Mouse (Mus musculus) midbrain, postnatal 0 days (tissue): ENCODE measurements at regions not wholly inside any gene's neighbourhood (a gene's known extent, or its start where the extent isn't known, plus 50 kb on each side); places are given as distances from the start of the nearest gene placed in this dataset.
A peak's percentile ranks its signal among the peaks of the same experiment; 100 is the strongest.

Source experiments
- ATAC-seq: fragments of 200-750 bp; cut with Nextera tagmentation; 2 replicates; pipeline ENCODE4 v1.8.0; 2017; ENCODE audit warnings: moderate number of reproducible peaks, mild to moderate bottlenecking, moderate TSS enrichment, moderate library complexity; ENCODE audit not compliant: low FRiP score
- DNase-seq: peaks from one replicate; pipeline ENCODE4 v3.0.0-alpha.2; 2015; ENCODE audit warnings: low spot score
- H3K27ac ChIP-seq: fragments of 300-500 bp; sonication (generic); 2 replicates; pipeline ENCODE4 v1.5.1; 2014; ENCODE audit warnings: low read depth, mild to moderate bottlenecking, low read length, mixed read lengths
- H3K27me3 ChIP-seq: fragments of 300-500 bp; sonication (generic); 2 replicates; pipeline ENCODE4 v1.6.1; 2014; ENCODE audit warnings: low read length, control low read depth, mixed read lengths; ENCODE audit not compliant: insufficient read depth
- H3K36me3 ChIP-seq: fragments of 300-500 bp; sonication (generic); 2 replicates; pipeline ENCODE4 v1.6.1; 2014; ENCODE audit warnings: low read length, control low read depth, mixed read lengths; ENCODE audit not compliant: insufficient read depth
- H3K4me1 ChIP-seq: fragments of 300-500 bp; sonication (generic); 2 replicates; pipeline ENCODE4 v1.6.1; 2014; ENCODE audit warnings: mild to moderate bottlenecking, control low read depth, antibody characterized with exemption, low read length, mixed read lengths; ENCODE audit not compliant: insufficient read depth
- H3K4me2 ChIP-seq: fragments of 300-500 bp; sonication (generic); 2 replicates; pipeline ENCODE4 v1.6.1; 2014; ENCODE audit warnings: low read depth, mild to moderate bottlenecking, low read length, mixed read lengths; ENCODE audit not compliant: poor library complexity, severe bottlenecking
- H3K4me3 ChIP-seq: fragments of 300-500 bp; sonication (generic); 2 replicates; pipeline ENCODE4 v1.5.1; 2014; ENCODE audit warnings: low read depth, mild to moderate bottlenecking, low read length, moderate library complexity
- H3K9ac ChIP-seq: fragments of 300-500 bp; sonication (generic); replicated peaks from 2 replicates; pipeline ENCODE4 v1.6.1; 2014; ENCODE audit warnings: mild to moderate bottlenecking, low read length, moderate library complexity, mixed read lengths; ENCODE audit not compliant: poor library complexity, severe bottlenecking
- H3K9me3 ChIP-seq: fragments of 300-500 bp; sonication (generic); 2 replicates; pipeline ENCODE4 v1.6.1; 2016; ENCODE audit warnings: low read length, control low read depth
- CTCF ChIP-seq: IDR thresholded peaks from 2 replicates; pipeline ENCODE4 v1.5.1; 2016; ENCODE audit warnings: antibody characterized with exemption, mild to moderate bottlenecking
- WGBS: fragments of 180-500 bp; shearing (Covaris S2); extraction: QIAGEN DNeasy Blood & Tissue Kit; methylation state at CpG from one replicate; pipeline ENCODE4 v1.1.7; 2014; 5-methylcytosine and 5-hydroxymethylcytosine counted together

GRCm38 (mm10) chr2:74930702-74931101 lies 105.1 kb downstream of the Mtx2 start:
- WGBS, result 81% methylated on average over 3 of the region's 3 CpGs
- Histone ChIP-seq H3K4me2 (no peak overlapping the region), H3K4me3 (no peak overlapping the region), H3K9ac (no peak overlapping the region), H3K27ac (no peak overlapping the region), H3K36me3 (no peaks in the 10 kb centered on the region), H3K4me1 (no peaks in the 10 kb centered on the region), H3K27me3 (no peaks in the 10 kb centered on the region), H3K9me3 (no peaks in the 10 kb centered on the region)
- no peak for DNase-seq
- ATAC-seq, result no peak
- TF ChIP-seq CTCF, result no peak

DNA sequence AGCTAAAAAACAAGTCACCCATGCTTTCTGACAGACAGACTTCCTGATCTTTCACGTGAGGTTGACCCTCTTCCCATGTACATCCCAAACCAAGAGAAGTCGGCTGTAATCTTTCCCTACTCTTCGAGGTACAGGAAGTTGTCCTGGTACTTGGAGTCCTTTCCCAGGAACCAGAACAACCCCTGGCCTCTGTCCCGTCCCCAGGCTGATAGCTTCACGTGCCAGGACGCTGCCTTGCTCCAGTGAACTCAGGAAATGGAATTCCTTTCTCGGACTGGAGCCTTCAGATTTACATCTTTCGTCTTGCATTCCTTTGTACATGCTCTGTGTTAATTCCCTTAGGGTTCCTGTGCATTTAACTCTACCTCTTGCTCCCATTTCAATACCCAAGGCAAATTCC lies 107.6 kb downstream of the Mtx2 start:
- H3K4me1 ChIP-seq, result no peaks in the 10 kb centered on the region
- 37% methylated on average over 8 of the region's 8 CpGs for WGBS
- no peak for DNase-seq
- no peak overlapping the region for H3K9ac ChIP-seq
- no peaks in the 10 kb centered on the region for H3K27me3 ChIP-seq
- H3K27ac ChIP-seq, result no peak overlapping the region
- H3K4me3 ChIP-seq, result no peak overlapping the region
- no peak for TF ChIP-seq CTCF
- H3K4me2 ChIP-seq, result no peak overlapping the region
- H3K9me3 ChIP-seq, result no peaks in the 10 kb centered on the region
- ATAC-seq, result no peak
- H3K36me3 ChIP-seq, result no peaks in the 10 kb centered on the region

GRCm38 (mm10) chr2:74933771-74934170 lies 108.2 kb downstream of the Mtx2 start:
- TF ChIP-seq CTCF, result no peak
- no peaks in the 10 kb centered on the region for H3K4me1 ChIP-seq
- ATAC-seq (no peak), DNase-seq (peak; percentile 48)
- no peak overlapping the region for H3K9ac ChIP-seq
- H3K4me3 ChIP-seq, result no peak overlapping the region
- H3K9me3 ChIP-seq, result no peaks in the 10 kb centered on the region
- no peaks in the 10 kb centered on the region for H3K36me3 ChIP-seq
- WGBS, result 68% methylated on average over 1 of the region's 1 CpGs
- no peak overlapping the region for H3K4me2 ChIP-seq
- H3K27ac ChIP-seq, result no peak overlapping the region
- no peaks in the 10 kb centered on the region for H3K27me3 ChIP-seq

GRCm38 (mm10) chr2:74938711-74939110 lies 113.1 kb downstream of the Mtx2 start:
- Histone ChIP-seq H3K9me3 (no peaks in the 10 kb centered on the region), H3K27ac (no peak overlapping the region), H3K27me3 (no peaks in the 10 kb centered on the region), H3K4me1 (no peaks in the 10 kb centered on the region), H3K9ac (no peak overlapping the region), H3K36me3 (no peaks in the 10 kb centered on the region), H3K4me2 (no peak overlapping the region), H3K4me3 (no peak overlapping the region)
- DNase-seq (no peak), ATAC-seq (no peak)
- WGBS, result 73% methylated on average over 9 of the region's 9 CpGs
- TF ChIP-seq CTCF, result no peak

DNA sequence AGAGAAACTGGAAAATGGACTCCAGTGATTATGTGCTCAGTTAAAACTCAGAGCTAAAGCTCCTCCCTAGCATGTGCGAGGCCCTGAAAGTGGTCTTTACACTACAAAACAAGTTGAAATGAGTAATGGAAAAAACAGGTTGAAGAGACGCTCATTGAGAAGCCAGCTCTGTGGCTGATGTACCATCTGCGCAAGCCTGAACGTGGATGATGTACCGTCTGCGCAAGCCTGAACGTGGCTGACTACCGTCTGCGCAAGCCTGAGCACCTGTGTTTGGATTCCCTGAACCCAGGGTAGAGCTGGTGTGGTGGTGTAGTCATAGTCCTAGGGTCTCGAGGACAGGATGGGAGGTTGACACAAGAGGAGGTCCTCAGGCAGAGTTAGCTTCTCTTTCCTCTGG lies 116.4 kb downstream of the Mtx2 start:
- H3K36me3 ChIP-seq, result no peaks in the 10 kb centered on the region
- no peak overlapping the region for H3K9ac ChIP-seq
- no peak overlapping the region for H3K27ac ChIP-seq
- 93% methylated on average over 10 of the region's 10 CpGs for WGBS
- H3K4me3 ChIP-seq, result no peak overlapping the region
- no peak overlapping the region for H3K4me2 ChIP-seq
- TF ChIP-seq CTCF, result no peak
- H3K9me3 ChIP-seq, result no peaks in the 10 kb centered on the region
- no peaks in the 10 kb centered on the region for H3K27me3 ChIP-seq
- no peak for ATAC-seq
- DNase-seq, result no peak
- no peaks in the 10 kb centered on the region for H3K4me1 ChIP-seq

- H3K27me3 ChIP-seq, result no peaks in the 10 kb centered on the region
- no peak overlapping the region for H3K4me2 ChIP-seq
- H3K9me3 ChIP-seq, result no peaks in the 10 kb centered on the region
- no peak overlapping the region for H3K27ac ChIP-seq
- H3K9ac ChIP-seq, result no peak overlapping the region
- ATAC-seq (no peak), DNase-seq (no peak)
- H3K4me1 ChIP-seq, result no peaks in the 10 kb centered on the region
- TF ChIP-seq CTCF, result no peak
- H3K4me3 ChIP-seq, result no peak overlapping the region
- 69% methylated on average over 6 of the region's 6 CpGs for WGBS
- H3K36me3 ChIP-seq, result no peaks in the 10 kb centered on the region
These were observed 117.1 kb downstream of the Mtx2 start for GRCm38 (mm10) chr2:74942611-74943198.
